Mouse (Mus musculus) adrenal gland, adult 8-10 months (tissue): ENCODE data around the gene Gtf2e1. TPM values are rescaled to one million over a fixed set of nuclear protein-coding genes. Genes with fewer than 3 reads are reported as not detected.

Source experiments
- DNase-seq: peaks from one replicate; pipeline ENCODE4 v3.0.0; 2022
- total RNA-seq, 4 experiments: library from RNA; stranded (reverse); gene quantifications; 2 replicates each; pipeline ENCODE4 v1.2.4; 2022

Gtf2e1 gene
- total RNA-seq, 4 experiments from 2014 or later: 15.4 to 17.8 (median 17.0) TPM

DNA sequence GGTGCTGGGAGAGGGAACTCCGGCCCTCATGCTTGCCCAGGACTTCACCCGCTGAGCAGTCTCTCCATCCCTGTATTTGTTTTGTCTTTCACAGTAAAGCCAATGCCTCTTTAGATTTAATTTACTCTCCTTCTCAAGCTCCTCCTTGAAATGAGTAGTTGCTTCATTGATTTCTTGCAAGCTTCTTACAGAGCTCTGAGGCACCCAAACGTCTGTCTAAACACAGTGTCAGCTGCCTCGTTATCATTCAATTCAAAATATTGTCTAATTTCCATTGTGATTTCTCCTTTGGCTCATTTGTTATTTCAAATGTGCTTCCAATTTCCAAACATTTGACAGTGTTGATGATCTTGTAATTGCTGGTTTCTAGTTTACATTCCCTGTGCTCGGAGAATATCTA is 6.7 kb upstream of the Gtf2e1 start:
- no peak for DNase-seq

DNA sequence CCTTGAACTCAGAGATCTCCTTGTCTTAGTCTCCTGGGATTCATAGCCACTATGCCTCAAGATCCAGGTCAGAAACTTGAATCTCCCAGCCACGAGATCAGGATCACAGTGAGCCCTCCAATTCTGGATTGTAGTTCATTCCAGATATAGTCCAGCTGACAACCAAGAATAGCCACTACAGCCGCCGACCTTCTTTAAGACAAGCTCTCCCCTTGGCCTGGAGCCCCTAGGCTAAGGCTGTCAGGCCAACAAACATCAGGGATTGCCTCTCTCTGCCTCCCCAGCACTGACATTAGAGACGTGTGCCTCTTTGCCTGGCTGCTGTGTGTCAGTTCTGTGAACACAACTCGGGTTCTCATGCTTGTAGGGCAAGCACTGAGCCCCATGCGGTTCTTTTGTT is 1.2 kb upstream of the Gtf2e1 start:
- DNase-seq: no peak

DNA sequence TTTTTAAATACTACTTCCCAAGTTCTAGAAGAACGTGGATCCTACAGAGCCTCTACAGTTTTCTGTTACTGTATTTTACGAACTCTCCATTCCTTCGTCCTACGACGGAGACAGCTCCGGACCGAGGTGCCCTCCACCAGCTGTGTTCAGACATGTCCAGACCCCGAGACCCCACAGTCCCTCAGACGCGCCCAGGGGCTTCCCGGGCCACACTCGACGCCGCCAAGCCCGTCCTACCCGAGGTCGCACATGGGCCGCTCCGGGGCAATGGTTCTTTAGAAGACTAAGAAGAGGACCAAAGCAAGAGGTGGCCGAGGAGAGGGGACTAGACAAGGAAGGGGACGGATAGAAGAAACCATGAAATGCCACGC is 364 bp downstream of the Gtf2e1 start:
- no peak for DNase-seq

DNA sequence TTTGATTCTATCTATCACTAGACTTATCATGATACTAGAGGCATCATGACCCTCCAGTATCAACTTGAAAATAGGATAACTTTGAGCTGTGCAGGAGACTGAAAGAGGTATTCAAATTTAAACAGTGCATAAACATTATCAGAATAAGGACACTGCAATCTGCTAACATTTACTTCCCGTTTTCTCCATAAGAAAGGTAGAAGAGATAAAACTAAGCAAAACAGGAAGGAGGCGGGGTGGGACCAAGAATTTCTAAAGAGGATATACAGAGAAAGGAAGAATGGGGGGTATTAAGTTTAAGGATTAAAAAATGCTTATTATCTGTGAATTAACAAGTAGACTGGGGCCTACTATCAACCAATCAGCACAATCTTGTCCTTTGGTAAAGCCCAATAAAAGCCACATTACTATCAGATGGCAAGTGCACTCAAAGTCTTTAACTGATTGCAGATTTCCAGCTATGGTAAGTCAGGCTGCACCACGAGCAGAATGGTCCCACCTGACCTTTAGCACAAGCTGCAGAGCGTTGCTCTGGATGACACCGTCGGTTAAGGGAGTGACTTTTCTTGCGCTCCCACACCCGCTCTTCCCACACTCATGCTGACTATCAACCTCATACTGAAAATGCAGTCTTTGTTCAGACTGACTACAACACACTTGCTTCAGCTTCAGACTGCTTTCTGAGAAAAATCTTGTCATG is 6.1 kb downstream of the Gtf2e1 start:
- DNase-seq: no peak

DNA sequence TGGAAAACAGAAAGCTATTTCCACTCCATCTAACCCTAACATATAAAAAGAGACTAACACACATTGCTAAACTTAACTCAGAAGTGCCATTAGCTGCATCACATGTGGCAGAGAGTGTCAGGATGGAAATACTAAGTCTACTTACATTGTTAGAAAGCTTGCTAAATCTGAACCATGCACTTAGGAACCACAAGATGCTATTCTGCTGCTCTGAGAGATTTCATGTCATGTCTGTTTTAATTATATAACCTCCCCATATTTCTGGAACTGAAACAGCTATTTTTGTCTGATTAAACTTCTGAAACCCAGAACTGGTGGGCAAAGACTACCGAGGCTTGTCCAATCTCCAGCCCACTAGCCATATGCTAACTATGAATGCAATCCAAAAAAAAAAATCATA is 7.5 kb downstream of the Gtf2e1 start:
- DNase-seq: no peak

DNA sequence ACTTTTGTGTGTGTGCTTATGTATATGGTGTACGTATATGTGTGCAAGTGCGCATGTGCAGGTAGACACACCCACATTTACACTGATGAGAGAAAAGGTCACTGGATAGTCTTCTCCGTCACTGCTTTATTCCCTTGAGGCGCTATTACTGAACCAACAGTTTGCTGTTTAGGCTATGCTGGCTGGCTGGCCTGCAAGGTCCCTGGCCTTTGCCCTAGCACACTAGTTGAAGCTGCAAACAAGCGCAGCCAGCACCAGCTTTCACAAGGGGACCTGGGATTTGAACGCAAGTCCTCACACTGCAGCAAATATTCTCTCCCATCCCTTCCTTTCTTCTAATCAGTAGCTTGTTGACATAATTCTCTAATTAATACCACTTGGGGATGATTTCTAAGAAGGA is 9.4 kb downstream of the Gtf2e1 start:
- no peak for DNase-seq

DNA sequence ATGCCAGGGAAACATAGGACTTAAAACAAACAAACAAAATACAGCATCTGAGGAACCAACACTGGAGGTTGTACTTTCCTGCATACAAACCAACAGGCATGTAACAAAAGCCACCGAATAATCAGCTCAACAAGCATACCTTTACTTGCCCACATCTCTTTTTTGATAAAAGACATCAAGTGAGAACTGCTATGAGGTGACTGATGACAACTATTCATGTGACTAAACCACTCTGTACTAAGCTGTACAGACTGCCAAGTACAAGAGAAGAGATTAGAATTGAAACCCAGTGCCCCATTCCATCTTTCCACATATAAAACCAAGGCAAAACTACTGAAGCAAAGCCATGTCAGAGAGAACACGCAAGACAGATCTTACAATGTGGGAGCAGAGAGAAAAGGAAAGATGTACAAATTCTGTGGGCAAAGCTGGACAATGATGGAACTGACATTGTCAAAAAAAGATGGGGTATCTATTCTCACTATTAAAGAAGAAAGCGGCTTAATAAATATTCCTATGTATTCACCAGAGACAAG is 12.8 kb downstream of the Gtf2e1 start:
- DNase-seq: no peak

DNA sequence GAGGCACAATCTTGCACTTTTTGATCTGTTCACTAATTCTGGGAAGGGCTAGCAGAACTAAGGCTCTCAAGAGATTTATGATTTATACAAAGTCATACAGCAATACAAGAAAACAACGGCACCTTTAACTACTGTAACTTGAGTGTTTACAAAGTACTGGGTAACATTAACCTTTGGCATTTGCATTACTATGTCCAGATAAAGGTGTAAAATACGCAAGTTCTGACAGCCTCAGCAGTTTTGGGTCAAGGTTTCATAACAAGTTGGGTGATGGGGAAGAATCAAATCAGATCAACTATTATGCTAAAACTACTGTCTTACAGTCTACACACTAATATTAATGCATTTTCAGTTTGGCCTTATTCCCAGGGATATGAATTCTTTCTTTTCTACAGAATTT is 14.5 kb downstream of the Gtf2e1 start:
- DNase-seq: no peak

DNA sequence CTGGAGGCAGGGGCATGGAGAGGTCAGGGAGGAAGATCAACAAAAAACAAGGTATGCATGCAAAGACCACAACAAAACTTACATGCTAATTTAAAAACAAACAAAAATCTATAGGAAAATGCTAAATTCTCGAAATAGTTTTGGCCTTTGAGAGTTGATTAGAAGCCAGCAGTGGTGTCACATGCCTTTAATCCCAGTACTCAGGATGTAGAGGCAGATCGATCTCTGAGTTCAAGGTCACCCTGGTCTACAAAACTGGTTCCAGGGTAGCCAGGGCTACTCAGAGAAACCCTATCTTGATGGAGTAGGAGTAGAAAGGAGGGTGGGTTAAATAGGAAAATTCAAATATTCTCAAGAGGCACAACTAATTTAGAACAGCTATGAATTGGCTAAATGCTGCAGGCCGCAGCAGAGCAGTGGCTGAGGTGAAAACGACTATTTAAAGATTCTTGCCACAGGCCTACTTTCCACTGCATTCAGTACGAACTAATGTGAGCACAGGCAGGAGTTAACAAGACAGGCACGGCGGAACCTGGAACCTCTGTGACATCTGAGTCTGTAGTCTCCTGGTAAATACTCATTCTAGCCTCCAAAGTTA is 17.4 kb downstream of the Gtf2e1 start:
- DNase-seq: no peak

DNA sequence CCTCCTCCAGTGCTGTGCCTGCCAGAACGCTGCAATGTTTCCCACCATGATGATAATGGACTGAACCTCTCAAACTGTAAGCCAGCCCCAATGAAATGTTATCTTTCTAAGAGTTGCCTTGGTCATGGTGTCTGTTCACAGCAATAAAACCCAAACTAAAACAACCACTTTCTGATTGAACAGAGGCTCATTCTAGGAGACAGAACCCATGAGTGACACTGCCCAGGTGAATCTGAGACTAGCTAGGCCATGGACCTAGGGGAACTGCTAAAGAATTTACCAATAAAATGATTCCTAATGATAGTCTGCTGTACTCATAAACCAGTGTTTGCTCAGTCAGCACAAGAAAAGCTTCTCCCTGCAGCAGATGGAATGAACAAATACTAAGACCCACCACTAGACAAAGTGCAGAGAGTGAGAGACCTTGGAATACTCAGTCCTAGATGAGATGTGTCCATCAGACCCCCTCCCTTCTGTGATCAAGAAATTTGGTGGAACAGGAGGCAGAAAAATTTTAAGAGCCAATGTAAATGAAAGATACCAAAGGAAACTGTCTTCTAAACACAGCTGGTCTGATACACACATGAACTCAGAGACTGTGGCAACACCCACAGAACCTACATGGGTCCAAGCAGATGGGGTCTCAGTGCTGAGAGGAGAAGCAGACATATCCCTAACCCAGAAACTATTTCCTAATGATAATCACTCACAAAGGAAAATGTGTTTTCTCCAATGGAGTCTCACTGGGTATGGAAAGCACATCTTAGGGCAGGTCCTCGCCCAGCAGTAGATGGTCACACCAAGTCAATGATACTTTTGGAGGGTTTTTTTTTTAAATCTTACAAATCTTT is 19.2 kb downstream of the Gtf2e1 start:
- no peak for DNase-seq

DNA sequence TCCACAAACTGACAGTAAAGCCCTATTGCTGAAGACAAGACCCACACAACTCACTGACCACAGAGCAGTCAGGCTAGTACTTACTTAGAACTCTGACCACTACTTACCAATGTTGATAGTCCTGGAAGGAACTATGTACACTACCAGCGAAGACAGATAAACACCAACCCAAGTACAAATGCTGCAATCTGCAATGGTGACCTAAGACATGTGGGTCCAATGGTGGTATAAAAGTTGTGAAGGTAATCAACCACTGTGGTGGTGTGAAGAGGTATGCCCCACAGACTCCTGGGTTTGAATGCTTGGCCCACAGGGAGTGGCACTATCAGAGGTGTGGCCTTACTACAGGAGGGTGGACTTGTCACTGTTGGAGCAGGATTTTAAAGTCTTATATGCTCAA is 19.9 kb downstream of the Gtf2e1 start:
- no peak for DNase-seq

DNA sequence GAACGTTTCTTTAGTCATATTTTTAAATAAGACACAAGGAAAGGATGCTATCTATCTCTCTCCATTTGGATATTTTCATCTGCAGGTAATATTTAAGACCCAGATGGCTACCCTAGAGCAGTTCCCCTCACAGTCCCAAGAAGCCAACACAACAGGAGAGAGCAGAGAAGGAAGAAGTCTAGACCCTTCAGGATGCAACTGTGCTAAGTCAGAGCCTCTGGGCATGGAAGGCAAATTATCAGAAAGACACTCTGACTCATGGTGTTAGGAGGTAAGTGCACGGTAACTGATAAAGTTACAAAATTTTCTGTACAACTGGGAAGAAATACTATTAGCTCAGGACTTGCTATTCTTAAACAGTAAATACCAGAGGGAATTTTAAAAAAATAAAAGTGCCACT is 20.9 kb downstream of the Gtf2e1 start:
- DNase-seq: no peak

DNA sequence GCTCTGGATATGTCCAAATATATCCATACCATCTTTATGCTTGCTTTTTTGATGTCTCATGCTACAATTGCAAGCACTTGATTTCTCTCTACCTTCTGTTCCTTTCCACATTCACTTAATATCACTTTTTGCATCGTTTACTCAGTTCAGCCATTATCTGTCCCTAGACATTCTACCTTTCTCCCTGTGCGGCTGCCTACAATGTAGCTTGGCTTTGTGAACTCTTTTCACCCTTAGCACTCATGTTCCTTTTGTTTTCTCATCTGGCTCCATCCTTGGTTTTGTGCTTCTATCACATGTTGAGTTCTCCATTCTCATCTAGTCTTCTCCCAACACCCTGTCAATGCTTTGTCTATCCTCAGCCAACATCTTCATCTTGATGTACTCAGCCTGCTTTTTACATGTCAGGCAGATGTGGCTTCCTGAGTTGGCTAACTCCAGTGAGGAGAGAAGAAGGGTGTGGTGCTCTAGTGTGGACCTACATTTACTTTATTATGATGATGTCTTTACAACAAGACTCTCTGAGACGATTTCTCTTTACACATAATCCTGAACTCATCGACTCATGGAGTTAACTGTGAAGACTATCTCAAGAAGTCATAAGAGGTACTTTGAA is 21.9 kb downstream of the Gtf2e1 start:
- DNase-seq: no peak

DNA sequence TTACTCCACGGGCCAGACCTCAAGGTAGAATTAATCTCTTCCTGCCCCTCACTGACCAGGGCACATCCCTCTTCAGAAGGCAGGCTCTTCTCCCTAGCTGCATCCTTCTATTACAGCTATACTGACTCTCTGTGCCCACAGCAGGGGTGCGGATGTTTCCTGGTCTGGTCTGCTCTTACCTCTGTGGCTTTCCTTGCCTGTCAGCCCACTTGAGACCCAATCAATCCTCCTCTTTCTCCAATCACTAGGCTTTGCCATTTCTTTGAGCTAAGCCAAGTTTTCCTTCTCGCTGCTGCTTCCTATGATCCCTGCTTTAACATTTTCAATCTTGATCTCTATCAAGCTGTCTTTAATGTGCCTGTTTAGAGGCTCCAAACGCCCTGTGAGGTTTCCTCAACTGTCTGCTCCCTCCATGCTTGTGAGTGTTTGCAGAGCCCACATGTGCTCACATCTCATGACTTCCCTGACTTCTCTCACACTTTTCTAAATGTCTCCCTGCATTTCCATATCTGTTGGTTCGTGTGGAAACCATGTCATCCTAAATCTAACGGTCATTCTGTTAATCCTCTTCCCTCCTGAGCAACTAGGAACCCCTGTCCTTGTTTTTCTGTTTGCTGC is 23.1 kb downstream of the Gtf2e1 start:
- DNase-seq: no peak

DNA sequence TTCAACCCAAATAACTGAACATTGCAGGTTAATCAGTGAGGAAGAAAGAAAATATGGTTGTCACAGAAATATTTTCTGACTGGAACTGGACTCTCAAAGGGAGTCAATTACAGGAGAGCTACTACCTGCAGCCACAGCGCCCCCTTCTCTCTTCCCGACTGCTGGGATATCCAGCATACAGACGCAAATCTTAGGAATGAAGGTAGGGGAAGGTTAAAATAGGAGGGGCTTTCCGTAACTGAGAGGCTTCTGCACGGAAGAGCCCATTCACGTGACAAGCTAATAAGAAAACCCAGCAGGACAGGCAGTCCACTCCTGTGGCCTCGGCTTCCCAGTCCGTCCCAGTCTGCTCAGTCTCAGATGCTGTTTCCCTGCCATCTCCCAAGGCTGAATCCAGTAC is 24.9 kb downstream of the Gtf2e1 start:
- no peak for DNase-seq

DNA sequence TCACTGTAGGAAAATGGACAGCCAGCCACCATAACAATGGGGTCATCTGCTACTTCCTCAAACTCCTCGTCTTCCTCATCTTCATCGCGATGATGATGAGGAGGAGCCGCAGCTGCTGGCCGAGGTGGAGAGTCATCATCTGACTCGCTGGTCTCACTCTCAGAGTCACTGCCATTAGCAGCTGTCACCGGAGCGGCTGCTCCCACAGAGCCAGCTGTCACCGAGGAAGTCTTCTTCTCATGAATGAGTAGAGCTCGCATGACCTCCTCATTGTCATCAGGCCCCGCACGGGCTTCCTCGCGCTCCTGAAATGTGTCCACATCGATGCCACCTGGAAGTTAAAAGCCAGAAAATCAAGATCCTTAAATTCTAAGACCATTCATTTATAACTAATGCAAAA is 28.1 kb downstream of the Gtf2e1 start:
- no peak for DNase-seq

DNA sequence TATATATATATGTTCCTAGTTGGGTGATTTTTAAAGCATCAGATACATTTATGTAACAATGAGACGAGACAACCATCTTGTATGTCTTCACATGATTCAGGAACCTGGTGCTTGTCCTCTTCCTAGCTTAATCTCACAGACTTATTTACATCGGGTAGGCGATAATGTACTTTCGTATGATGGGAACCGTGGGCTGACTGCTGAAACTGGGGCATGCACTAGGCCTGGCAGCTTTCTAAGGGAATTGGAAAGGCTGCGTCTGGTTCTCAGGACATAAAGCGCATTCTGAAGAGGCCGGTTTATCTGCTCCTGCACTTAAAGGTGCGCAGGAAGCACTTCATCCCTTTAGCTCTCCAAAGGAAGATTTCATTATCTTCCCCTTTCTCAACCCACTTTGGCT is 32.8 kb downstream of the Gtf2e1 start:
- DNase-seq: no peak

DNA sequence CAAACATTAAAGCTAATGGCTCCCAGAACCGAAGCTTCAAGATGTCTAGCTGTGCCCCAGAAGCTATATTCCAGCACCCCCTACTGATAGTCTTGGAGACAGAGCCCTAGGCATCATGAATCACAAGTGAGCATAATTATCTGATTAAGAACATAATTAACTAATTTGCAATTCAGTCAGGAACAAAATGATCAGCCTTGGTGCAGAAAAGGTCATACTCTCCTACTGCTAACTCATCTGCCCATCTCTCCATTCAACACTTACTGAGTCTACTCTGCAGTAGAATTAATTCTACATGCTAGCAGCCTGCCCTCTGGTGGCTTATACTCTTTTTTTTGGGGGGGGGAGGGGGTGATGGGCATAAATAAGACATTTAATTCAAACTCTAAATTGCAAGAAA is 35.1 kb downstream of the Gtf2e1 start:
- DNase-seq: no peak

DNA sequence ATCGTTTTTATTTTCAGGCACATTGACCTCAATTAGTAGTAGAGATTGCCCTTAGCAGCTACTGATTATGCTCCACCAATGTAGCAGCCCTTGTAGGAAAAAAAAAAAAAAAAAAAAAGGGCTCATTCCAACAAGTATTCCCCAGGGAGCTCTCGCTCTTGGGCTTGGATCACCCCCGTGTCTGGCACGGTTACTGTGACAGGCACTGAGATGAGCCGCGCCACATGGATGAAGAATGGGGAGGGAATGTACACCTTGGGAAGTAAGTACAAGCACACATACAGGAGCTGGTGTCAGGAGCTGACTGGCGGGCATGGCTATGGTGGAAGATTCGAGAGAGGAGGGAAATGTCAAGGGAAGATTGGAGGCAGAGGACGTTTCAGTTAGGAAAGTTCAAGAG is 41.0 kb downstream of the Gtf2e1 start:
- no peak for DNase-seq

DNA sequence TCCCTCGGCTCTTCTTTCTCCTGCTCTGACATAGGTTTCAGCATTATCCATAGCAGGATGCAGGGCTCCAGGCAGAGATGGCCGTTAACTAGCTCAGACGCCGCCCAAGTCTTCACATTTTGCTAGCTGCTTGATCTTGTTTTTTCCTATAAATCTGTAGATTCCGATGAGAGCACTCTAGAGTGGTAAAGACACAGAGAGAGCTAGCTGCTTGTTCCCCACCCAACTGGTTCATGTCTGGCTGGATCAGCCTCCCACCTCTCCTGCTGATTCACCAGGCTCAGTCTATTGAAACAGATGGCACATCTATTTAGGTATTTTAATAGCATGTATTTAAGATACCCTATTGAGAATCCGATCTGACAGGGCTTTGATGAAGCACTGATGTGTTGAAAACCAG is 44.6 kb downstream of the Gtf2e1 start:
- no peak for DNase-seq

DNA sequence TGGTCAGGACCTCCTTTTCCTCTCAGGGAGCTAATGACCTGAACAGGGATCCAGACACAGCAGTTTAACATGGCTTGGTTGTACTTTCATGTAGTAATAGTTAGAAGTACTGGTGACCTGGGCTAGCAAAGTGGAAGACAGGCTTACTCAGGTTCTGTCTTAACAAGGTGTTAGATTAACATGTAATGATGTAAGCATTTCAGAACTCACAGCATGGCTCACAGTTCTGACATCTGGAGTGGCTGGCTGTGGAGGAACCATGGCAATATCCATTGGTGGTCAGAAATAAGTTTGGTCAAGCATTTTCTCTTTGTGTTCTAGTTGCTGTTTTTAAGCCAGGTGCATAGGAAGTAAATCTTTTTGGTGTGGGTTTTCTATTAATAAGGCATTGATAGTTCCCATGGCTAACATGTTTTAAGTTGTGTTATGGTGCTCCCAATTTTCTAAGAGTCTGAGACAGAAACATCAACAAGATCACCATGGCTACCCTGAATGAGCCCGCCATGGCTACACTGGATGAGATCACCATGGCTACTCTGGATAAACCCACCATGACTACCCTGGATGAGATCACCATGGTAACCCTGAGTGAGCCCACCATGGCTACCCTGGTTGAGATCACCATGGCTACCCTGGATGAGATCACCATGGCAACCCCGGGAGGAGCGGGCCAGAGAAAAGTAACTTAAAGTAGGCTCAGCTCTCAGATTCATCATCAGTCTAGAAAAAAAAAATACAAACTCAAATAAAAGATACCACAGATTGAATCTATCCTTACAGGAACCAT is 52.6 kb downstream of the Gtf2e1 start:
- no peak for DNase-seq
